Mouse (Mus musculus) neural tube, embryonic 11.5 days (tissue): ENCODE data around the gene Fstl3. TPM values are rescaled to one million over a fixed set of nuclear protein-coding genes. Genes with fewer than 3 reads are reported as not detected.
A peak's percentile ranks its signal among the peaks of the same experiment; 100 is the strongest.

Source experiments
- ATAC-seq: fragments of 200-750 bp; cut with Nextera tagmentation; 2 replicates; pipeline ENCODE4 v1.8.0; 2017; ENCODE audit warnings: moderate number of reproducible peaks, mild to moderate bottlenecking, moderate TSS enrichment, moderate library complexity; ENCODE audit not compliant: insufficient read depth, low FRiP score, low TSS enrichment
- DNase-seq: peaks from one replicate; pipeline ENCODE4 v3.0.0-alpha.2; 2015; ENCODE audit warnings: low spot score
- H3K27ac ChIP-seq: fragments of 300-500 bp; sonication (generic); 2 replicates; pipeline ENCODE4 v1.5.1; 2014; ENCODE audit warnings: low read depth, mild to moderate bottlenecking, low read length
- H3K27me3 ChIP-seq: fragments of 300-500 bp; sonication (generic); 2 replicates; pipeline ENCODE4 v1.6.1; 2014; ENCODE audit warnings: mild to moderate bottlenecking, low read length, mixed read lengths; ENCODE audit not compliant: control insufficient read depth, insufficient read depth
- H3K36me3 ChIP-seq: fragments of 300-500 bp; sonication (generic); 2 replicates; pipeline ENCODE4 v1.6.1; 2014; ENCODE audit warnings: mild to moderate bottlenecking, low read length, moderate library complexity, mixed read lengths; ENCODE audit not compliant: control insufficient read depth, insufficient read depth
- H3K4me1 ChIP-seq: fragments of 300-500 bp; sonication (generic); 2 replicates; pipeline ENCODE4 v1.6.1; 2014; ENCODE audit warnings: low read length, mixed read lengths; ENCODE audit not compliant: control insufficient read depth, insufficient read depth
- H3K4me2 ChIP-seq: fragments of 300-500 bp; sonication (generic); 2 replicates; pipeline ENCODE4 v1.6.1; 2014; ENCODE audit warnings: low read depth, mild to moderate bottlenecking, moderate library complexity
- H3K4me3 ChIP-seq: fragments of 300-500 bp; sonication (generic); 2 replicates; pipeline ENCODE4 v1.5.1; 2014; ENCODE audit warnings: low read depth, low read length
- H3K9ac ChIP-seq: fragments of 300-500 bp; sonication (generic); 2 replicates; pipeline ENCODE4 v1.6.1; 2014; ENCODE audit warnings: mild to moderate bottlenecking, low read length
- H3K9me3 ChIP-seq: fragments of 300-500 bp; sonication (generic); 2 replicates; pipeline ENCODE4 v1.6.1; 2016; ENCODE audit warnings: low read length; ENCODE audit not compliant: control insufficient read depth
- WGBS: fragments of 180-500 bp; shearing (Covaris S2); extraction: QIAGEN DNeasy Blood & Tissue Kit; methylation state at CpG from one replicate; pipeline ENCODE4 v1.1.7; 2014; 5-methylcytosine and 5-hydroxymethylcytosine counted together
- polyA plus RNA-seq: library from polyadenylated mRNA; unstranded; fragments of >200 nt; fragmentation: Nextera tagmentation; extraction: Ambion mirVana; gene quantifications from 2 replicates; pipeline ENCODE4 v1.2.1, GENCODE M21; 2014

Gene Fstl3
- polyA plus RNA-seq, 1 experiment from 2014 or later: 1.3 TPM

DNA sequence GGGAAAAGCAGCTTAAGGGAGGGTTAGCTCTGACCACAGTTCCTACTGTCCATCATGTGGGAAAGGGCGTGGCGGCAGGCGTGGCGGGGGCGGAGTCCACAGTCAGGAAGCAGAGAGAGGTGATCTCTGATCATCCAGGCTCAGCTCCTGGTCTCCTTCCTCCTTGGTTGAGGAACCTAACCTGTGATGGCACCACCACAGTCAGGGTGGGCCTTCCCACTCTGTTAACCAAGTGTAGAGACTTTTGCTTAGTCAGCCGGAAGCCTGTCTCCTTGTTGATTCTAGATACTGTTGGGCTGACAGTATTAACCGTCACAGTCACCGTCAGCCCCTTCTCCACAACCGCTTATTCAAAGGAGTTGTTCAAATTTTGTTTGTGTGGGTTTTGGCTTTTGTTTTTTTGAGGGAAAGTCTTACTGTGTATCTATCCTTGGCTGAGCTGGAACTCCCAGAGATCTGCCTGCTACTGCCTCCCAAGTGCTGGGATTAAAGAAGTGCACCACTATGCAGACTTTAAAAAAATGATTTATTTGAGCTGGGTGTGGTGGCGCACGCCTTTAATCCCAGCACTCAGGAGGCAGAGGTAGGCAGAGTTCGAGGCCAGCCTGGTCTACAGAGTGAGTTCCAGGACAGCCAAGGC, 21.3 kb downstream of the Fstl3 start:
- Histone ChIP-seq H3K9ac (no peak overlapping the region), H3K4me1 (peaks cover 29% of the 10 kb centered on the region), H3K9me3 (no peaks in the 10 kb centered on the region), H3K4me3 (no peak overlapping the region), H3K36me3 (no peaks in the 10 kb centered on the region; the same call in 1 of the 2 replicates), H3K4me2 (no peak overlapping the region), H3K27me3 (no peaks in the 10 kb centered on the region), H3K27ac (no peak overlapping the region)
- no peak for ATAC-seq
- WGBS: 94% methylated on average over 12 of the region's 12 CpGs
- no peak for DNase-seq

DNA sequence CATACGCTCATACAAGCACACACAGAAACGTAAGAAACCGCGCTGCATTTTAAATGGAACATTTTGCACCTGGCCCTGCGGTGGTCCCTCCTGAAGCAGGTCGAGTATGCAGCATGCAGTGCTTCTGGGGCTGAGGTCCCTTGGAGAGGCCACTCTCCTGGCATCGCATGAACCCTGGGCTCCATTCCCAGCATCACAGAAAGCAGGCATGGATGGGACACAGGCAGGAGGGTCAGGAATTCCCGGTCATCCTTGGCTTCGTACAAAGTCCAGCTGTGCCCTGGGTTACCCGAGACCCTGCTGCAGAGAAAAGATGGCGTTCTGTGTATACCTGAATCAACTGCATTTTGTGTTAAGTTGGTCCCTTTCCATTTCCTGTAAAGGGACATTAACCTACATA, 23.4 kb downstream of the Fstl3 start:
- no peaks in the 10 kb centered on the region for H3K27me3 ChIP-seq
- 88% methylated on average over 11 of the region's 11 CpGs for WGBS
- peaks cover 40% of the 10 kb centered on the region for H3K4me1 ChIP-seq
- H3K9me3 ChIP-seq: no peaks in the 10 kb centered on the region
- ATAC-seq (no peak), DNase-seq (no peak)
- H3K4me2 ChIP-seq: no peak overlapping the region
- no peak overlapping the region; the same call in 1 of the 2 replicates for H3K9ac ChIP-seq
- H3K4me3 ChIP-seq: no peak overlapping the region
- no peak overlapping the region for H3K27ac ChIP-seq
- no peaks in the 10 kb centered on the region; the same call in 1 of the 2 replicates for H3K36me3 ChIP-seq

DNA sequence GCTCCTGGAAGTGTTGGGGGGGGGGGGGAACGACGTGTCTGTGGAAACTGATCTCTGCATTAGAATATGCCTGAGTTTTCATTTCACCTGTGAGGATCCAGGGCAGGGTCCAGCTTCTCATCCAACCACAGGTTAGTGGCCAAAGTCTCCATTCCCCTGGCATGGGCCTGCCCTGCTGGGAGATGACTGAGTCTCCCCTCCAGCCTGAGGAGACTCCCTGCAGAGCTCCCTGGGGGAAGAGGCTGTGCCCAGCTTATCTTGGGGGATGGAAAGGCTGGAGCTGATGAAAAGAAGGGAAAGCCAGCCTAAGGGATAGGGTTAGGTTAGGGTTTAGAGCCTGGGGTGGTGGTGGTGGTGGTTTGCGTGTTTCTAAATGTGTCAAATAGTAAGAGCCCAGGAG, 24.8 kb downstream of the Fstl3 start:
- Histone ChIP-seq H3K27me3 (no peaks in the 10 kb centered on the region), H3K36me3 (no peaks in the 10 kb centered on the region; the same call in 1 of the 2 replicates), H3K4me3 (no peak overlapping the region), H3K4me1 (peaks cover 50% of the 10 kb centered on the region), H3K9ac (no peak overlapping the region), H3K4me2 (no peak overlapping the region), H3K27ac (0 out of 2 replicates have a peak overlapping the region, but pooled peaks have one; percentile 41), H3K9me3 (no peaks in the 10 kb centered on the region)
- no peak for ATAC-seq
- 42% methylated on average over 3 of the region's 3 CpGs for WGBS
- no peak for DNase-seq

DNA sequence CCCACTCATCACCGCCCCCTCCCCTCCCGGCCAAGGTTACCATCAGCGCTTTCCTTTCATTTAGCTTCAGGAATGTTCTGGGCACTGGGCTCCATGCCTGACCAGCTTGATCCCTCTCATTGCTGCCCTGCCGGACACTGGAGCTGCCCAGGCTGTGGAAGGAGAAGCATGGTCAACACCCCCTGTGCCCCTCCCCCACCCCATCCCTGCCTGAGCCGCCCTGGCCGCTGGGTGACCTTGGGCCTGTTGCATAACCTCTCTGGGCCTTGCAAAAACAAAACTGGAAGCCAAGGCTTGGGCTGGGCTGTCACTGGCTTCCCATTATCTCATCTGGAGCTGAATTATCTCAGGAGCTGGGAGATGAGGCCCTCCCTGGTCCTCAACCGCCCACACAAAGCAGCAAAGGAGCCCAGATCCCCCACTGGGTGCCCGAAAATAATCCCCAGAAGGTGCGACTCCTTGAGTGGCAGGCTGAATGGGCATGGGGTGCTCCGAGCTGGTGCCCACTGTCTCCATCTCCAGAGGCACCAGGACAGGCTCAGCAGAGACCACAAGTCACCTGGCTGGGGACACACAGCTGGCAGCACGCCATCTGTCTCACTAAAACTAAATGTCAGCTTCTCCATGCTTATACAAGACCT, 25.4 kb downstream of the Fstl3 start:
- Histone ChIP-seq H3K27ac (peak overlapping the region; percentile 90), H3K4me2 (no peak overlapping the region), H3K4me1 (peaks cover 56% of the 10 kb centered on the region), H3K9me3 (no peaks in the 10 kb centered on the region), H3K27me3 (no peaks in the 10 kb centered on the region), H3K36me3 (peaks cover 1% of the 10 kb centered on the region; the same call in 1 of the 2 replicates), H3K4me3 (no peak overlapping the region), H3K9ac (no peak overlapping the region)
- WGBS: 42% methylated on average over 11 of the region's 11 CpGs
- no peak for DNase-seq
- ATAC-seq: no peak

DNA sequence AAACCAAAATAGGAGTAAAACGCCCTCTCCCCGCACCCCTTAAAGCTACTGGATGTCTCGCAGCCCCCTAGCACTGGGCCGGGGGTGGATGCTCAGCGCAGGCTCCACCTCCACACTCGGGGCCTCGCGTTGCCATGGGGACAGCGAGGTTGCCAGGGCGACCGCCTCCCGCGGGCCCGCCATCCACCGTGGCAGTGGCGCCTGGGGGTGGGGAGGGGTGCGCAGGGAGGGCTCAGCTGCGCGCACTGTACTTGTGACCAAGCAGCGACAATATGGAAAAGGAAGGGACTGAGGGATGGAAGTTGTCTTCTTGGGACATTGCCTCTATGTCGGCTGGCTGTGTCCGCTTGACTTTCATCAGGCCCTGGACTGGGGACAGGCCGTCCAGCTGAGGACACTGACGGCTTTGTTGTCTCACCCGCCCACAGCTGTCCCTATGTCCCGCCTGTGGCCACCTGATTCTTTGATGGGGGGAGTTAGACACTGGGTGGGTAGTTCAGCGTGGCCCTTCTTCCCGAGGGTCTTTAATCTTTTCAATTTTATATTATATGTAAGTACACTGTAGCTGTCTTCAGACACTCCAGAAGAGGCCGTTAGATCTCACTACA, 26.7 kb downstream of the Fstl3 start:
- H3K4me3 ChIP-seq: 0 out of 2 replicates have a peak overlapping the region, but pooled peaks have one; percentile 13
- no peaks in the 10 kb centered on the region for H3K9me3 ChIP-seq
- DNase-seq (peak; percentile 94), ATAC-seq (peak; percentile 92)
- peak overlapping the region; percentile 90 for H3K27ac ChIP-seq
- H3K27me3 ChIP-seq: no peaks in the 10 kb centered on the region
- H3K4me2 ChIP-seq: peak overlapping the region; percentile 41
- peaks cover 56% of the 10 kb centered on the region for H3K4me1 ChIP-seq
- H3K36me3 ChIP-seq: peaks cover 2% of the 10 kb centered on the region; the same call in 1 of the 2 replicates
- 4% methylated on average over 29 of the region's 29 CpGs for WGBS
- H3K9ac ChIP-seq: peak overlapping the region; percentile 31

DNA sequence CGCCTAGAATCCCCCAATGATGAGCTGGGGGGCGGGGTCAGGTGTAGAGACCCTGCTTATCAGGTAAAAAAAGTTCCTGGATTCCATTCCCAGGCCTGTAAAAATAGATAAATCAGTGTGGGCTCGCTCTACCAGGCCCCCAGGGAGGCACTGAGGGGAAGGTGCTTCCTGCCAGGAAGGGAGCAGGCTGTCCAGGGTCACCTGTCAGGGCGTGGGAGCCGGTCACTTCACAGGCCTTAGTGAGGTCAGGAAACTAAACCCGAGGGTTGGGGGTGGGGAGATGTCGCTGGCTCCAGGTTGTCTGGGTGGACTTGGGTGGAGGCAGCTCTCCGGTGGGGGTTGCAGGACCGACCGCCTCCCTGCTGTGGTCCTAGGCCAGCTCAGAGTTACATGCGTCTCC, 28.6 kb downstream of the Fstl3 start:
- peak overlapping the region; percentile 4; the same call in 1 of the 2 replicates for H3K9ac ChIP-seq
- no peak overlapping the region for H3K4me2 ChIP-seq
- WGBS: 68% methylated on average over 11 of the region's 11 CpGs
- no peaks in the 10 kb centered on the region for H3K9me3 ChIP-seq
- 0 out of 2 replicates have a peak overlapping the region, but pooled peaks have one; percentile 20 for H3K27ac ChIP-seq
- H3K27me3 ChIP-seq: no peaks in the 10 kb centered on the region
- peaks cover 8% of the 10 kb centered on the region for H3K36me3 ChIP-seq
- no peak for ATAC-seq
- no peak overlapping the region for H3K4me3 ChIP-seq
- peaks cover 54% of the 10 kb centered on the region for H3K4me1 ChIP-seq
- DNase-seq: no peak

DNA sequence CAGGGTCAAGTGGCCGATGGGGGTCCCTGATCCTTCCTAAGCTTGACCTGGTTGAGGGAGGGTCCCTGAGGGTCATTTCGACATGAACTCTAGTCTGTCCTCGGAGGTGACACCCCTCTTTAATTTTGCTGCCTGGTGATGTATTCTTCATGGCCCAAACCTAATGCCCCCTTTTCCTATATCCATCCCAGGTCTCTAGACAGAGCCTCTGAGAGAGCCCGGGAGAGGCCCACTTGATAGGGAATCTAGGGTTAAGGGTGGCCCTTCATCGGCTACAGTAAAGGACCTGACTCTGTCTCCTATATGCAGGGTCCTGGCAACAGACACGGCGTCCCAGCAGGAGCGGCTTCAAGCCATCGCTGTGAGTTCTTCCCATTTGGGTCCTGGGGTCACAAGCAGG, 29.3 kb downstream of the Fstl3 start:
- H3K4me2 ChIP-seq: no peak overlapping the region
- DNase-seq: no peak
- H3K4me3 ChIP-seq: no peak overlapping the region
- no peaks in the 10 kb centered on the region for H3K9me3 ChIP-seq
- H3K4me1 ChIP-seq: peaks cover 54% of the 10 kb centered on the region
- 0 out of 2 replicates have a peak overlapping the region, but pooled peaks have one; percentile 20 for H3K27ac ChIP-seq
- no peaks in the 10 kb centered on the region for H3K27me3 ChIP-seq
- WGBS: 88% methylated on average over 9 of the region's 9 CpGs
- no peak for ATAC-seq
- H3K36me3 ChIP-seq: peaks cover 8% of the 10 kb centered on the region
- H3K9ac ChIP-seq: no peak overlapping the region; the same call in 1 of the 2 replicates

DNA sequence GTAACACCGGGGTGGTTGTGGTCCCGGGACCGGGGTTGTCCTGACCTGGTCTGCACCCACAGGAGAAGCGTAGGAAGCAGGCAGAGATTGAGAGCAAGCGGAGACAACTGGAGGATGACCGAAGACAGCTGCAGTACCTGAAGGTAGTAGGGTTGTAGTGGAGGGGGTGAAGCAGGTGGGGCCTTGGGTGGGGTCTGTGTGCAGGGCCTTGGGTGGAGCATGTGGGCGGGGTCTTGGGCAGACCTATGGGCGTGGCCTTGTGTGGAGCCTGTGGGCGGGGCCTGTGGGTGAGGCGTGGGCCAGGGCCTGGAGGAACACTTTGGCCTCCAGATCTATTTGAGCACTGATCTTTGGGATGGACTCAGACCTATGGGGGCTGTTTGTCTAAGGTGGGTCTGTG, 29.9 kb downstream of the Fstl3 start:
- no peaks in the 10 kb centered on the region for H3K27me3 ChIP-seq
- no peak overlapping the region for H3K4me3 ChIP-seq
- H3K4me2 ChIP-seq: no peak overlapping the region
- ATAC-seq (no peak), DNase-seq (no peak)
- no peak overlapping the region for H3K27ac ChIP-seq
- no peak overlapping the region; the same call in 1 of the 2 replicates for H3K9ac ChIP-seq
- peaks cover 48% of the 10 kb centered on the region for H3K4me1 ChIP-seq
- H3K36me3 ChIP-seq: peaks cover 8% of the 10 kb centered on the region
- WGBS: 76% methylated on average over 10 of the region's 10 CpGs
- no peaks in the 10 kb centered on the region for H3K9me3 ChIP-seq
